Mouse (Mus musculus): ENCODE results near the gene Iqce.

Iqce gene

DNA sequence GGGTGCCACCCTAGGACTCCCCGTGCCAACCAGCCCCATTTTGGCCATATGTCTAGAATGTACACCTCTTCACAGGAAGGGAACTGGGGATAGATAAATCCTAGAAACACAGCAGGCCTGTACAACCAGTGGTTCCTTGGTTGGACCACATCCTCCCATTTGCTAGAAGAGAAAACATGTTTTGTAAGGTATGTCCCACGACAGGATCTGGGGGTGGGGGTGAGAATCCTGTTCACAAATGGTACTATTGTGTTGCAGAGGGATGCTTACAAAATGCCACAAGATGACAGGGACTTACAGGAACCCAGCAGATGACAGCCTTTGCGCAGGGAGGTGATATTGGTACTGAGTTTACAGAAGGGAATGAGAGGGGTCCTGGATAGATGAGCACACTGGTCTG is 64.2 kb downstream of the Iqce start:
- DNase-seq (ENCODE audit: low spot score): no peak

DNA sequence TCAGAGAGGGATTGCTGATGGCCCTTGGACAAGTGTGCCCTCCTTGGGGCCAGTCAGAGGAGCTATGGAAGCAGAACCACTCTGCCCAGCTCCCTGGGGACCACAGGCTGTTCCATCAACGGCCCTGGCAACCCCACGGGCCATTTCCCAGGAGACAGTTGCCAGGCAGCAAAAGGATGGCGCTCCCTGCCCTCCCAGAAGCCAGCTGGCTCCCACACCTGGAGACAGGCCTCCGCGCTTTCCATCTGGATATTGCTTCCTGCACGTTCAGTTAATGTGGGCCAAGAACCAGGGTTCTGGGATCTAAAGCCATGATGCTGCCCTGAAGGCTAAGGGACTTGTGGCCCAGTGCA is 65.1 kb downstream of the Iqce start:
- no peak for DNase-seq (ENCODE audit: low spot score)

DNA sequence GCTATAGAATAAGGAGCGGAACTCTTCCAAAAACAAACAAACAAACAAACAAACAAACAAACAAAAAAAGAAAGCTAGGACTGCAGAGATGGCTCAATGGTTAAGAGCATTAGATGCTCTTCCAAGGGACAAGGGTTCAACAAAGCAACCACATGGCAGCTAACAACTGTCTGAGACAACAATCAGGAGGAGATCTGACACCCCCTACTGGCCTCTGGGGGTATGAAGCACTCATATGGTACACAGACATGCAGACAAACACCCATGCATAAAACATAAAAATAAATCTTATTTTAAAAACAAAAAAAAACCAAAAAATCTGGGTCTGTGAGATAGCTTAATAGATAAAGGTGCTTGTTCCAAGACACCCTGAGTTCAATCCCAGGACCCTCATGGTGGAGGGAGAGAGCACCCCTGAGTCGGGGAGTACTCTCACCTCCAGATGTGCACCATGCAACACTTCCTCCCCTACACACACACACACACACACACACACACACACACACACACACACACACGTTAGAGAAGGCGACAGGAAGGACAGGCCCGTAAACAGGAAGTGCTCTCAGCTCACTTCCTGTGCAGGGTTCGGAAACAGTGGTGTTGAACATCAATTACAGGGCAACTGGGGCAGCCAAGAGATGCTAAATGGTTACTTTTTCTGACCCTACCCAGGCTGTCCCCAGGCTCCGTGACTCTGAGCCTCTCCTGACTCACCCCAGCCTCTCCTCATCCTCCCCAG is 65.7 kb downstream of the Iqce start:
- DNase-seq (ENCODE audit: low spot score): no peak

DNA sequence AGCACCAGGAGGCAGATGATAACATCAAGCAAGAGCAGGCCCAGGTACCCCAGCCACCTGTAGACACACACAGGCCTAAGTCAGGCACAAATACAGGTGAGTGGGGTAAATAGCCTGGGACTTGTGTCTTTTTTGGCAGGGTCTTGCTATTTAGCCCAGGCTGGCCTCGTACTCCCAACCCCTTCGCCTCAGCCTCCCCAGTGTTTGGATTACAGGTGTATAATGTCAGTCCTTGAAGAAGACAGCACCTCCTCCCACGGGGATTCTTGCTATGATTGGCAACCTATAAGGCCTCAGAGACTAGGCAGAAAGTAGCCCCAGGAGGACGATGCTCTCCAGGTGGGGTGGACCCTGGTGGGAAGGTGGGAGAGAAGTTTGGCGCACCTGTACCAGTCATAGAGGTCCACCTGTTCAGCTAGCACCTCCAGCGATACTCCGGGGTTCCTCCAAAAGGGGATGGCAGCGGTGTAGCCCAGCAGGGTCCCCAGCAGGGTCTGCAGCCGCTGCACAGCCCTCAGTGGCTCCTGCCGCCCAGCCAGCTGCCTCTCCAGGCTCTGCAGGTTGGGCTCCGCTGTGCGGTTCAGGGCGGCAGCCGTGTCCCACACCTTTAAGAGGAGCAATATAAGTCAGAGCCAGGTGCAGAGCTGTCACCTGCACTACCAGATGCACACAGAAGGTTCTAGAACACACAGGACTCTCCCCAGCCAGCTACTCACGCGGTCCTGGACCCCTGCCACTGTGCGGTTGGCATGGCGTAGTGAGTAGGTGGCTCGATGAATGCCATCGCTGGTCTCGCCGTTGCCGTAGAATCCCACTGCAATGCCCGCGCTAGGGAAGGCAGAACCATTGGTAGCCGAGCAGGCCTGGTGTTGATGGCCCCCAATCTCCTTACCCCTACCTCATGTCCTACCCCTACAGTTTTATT is 67.1 kb downstream of the Iqce start:
- no peak for DNase-seq (ENCODE audit: low spot score)

DNA sequence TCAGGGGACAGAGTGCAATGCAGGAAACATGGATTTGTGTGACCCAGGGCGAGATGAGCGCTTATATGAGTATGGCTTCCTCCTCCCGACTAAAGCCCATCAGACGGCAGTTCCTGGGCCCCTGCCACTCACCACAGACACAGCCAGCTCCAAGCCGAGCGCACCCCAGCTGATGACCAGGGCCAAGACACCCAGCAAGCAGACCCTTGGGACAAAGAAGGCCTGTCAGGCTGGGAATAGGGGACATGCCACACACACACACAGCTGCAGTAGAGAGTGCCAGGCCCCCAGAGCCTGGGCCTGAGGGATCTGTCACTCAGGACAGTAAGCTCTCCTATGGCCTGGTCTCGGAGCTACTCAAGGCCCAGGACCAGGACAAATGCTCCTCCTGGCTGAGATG is 68.7 kb downstream of the Iqce start:
- DNase-seq (ENCODE audit: low spot score): no peak

DNA sequence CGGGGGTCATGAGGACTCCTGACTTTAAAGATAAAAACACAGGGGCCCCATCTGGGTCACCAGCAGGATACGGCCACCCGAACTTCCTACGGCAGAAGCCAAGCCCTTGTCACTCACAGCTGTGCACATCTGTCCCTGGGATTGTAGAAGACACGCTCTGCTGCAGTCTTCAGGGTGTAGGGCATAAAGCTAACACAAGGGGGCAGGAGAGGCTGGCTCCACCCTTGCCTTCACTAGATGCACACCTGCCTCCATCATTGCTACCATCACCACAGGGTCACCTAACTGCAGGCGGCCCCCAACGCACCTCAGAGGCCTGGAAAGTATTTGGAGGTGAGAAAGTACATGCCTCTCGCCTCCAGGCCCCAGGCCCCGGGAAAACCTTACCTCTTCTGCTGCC is 73.2 kb downstream of the Iqce start:
- no peak for DNase-seq (ENCODE audit: low spot score)

DNA sequence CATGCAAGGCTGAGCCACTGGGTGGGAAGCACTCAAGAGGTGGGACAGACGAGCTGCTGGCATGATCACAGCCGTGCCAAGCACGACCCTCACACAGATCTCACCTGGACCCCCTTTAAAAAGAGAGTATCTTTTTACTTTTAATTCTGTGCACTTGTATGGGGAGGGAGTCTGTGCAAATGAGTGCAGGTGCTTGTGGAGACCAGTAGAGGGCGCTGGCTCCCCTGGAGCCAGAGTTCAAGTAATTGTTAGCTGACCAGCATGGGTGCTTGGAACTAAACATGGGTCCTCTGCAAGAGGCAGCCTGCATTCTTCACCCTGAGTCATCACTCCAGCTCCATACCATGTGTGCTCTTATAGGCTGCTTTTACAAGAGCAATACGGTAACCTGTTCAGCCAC is 74.6 kb downstream of the Iqce start:
- no peak for DNase-seq (ENCODE audit: low spot score)

DNA sequence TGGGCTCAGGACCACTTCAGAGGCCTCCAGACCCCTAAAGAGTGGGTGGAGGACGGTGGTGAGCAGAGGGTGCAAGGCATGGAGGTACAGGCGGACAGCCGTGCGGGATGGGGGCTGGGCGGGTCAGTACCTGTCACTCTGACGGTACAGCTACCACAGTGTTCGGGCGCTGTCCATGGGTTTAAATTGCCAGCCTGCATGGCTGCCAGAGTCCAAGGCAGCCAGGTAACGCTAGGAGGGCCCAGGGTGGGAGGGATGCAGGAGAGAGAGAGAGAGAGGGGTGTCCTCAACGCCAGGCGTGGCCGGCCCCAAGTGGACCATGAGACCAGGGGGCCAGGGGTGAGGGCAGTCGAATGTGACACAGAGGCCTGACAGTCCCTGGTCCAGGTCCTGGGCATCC is 77.2 kb downstream of the Iqce start:
- DNase-seq (ENCODE audit: low spot score): no peak

DNA sequence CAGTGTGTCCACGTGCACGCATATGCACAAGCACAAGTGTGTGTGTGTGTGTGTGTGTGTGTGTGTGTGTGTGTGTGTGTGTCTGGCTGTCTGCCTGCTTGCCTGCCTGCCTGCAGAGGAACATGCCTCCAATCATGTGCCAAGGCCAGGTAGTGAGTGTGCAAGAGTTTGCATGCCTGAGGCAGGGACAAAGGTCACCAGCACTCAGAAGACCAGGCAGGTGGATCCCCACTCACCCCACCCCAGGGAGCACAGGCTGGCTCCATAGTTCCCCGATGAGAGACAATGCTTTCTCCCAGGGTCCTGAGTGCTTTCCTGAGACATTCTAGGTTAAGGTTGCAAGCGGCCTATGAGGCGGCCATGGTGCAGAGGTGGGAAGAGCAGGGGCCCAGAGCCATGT is 77.9 kb downstream of the Iqce start:
- no peak for DNase-seq (ENCODE audit: low spot score)

DNA sequence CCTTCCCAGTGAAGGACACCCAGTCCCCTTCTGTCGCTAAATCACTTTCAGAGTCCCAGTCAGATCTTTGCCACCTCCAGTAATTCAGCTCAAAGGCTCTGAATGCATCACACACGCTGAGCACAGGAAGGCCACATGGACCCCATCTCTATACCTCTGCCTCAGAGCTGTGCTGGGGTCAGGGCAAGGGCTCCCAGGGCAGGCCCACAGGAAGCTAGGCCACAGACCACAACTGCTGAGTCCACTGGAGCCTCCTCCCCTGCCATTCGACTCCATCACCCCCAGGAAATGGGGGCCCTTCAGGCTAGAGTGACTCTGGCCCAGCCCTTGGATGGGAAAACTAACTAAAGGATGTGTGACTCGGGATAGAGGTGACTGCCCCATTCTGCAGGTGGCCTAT is 78.4 kb downstream of the Iqce start:
- no peak for DNase-seq (ENCODE audit: low spot score)

DNA sequence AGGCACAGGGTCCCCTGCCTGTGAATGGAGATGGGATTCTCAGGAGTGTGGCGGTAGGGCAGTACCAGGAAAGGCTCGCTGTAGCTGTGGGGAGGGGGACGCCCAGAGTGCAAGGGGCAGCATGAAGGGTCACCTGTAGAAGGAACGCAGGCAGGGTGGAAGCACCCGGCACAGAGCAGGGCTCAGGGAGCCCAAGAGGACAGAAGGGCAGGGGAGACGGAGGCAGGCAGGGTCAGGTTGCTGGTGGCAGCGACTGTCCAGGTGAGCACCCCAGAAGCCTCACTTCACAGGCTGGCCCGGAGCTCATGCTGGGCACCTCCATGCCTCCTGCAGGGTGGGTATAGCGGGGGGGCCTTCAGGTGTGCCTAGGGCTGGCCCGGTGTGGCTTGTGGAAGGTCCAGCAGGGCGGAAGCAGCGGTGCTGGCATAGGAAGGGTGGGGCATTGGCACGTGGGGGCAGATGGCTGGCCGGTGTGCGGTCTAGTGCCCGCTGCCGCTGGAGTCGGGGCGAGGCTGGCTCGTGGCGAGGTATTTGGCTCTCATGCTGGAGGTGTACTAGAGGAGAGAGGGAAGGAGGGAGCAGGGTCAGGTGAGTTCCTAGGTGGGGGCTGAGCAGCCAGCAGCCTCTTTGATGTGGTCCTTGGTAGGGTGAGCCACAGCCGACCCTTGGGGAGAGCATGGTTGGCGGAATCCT is 79.1 kb downstream of the Iqce start:
- no peak for DNase-seq (ENCODE audit: low spot score)

DNA sequence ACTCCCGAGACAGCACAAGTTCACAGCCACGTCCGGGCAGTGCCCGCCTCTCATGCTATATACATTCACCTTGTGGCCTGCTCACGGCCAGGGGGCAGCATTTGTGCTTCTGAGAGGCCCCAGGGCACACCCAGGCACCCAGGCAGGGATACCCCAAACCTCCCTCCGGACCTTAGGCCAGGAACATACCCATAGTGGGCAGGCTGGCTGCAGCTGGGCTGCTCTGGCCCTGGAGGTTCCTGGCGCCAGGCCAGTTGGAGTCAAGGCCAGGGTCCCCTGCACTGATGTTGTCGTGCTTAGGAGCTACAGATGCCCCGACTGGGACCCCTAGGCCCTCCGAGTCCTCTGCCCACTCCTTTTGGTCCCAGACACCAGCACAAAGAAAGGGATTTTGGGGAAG is 80.7 kb downstream of the Iqce start:
- no peak for DNase-seq (ENCODE audit: low spot score)

DNA sequence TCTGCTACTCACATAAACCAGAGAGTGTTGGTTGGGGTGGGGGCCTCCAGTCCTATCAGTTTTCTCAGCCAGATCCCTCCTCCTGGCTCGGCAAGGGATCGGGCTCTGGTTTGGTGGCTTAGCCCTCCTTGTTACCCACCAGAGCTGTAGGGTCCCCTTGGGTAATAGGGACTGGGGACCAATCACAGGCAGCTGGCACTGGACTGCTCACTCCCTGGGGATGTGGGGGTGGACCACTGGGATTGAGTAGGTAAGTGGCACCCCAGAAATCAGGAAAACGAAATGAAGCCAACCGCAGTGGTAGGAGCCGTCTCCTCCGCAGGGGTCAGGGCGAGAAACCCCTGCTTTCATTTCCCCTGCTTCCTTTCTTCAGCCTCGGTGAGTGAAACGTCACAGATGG is 81.1 kb downstream of the Iqce start:
- no peak for DNase-seq (ENCODE audit: low spot score)

DNA sequence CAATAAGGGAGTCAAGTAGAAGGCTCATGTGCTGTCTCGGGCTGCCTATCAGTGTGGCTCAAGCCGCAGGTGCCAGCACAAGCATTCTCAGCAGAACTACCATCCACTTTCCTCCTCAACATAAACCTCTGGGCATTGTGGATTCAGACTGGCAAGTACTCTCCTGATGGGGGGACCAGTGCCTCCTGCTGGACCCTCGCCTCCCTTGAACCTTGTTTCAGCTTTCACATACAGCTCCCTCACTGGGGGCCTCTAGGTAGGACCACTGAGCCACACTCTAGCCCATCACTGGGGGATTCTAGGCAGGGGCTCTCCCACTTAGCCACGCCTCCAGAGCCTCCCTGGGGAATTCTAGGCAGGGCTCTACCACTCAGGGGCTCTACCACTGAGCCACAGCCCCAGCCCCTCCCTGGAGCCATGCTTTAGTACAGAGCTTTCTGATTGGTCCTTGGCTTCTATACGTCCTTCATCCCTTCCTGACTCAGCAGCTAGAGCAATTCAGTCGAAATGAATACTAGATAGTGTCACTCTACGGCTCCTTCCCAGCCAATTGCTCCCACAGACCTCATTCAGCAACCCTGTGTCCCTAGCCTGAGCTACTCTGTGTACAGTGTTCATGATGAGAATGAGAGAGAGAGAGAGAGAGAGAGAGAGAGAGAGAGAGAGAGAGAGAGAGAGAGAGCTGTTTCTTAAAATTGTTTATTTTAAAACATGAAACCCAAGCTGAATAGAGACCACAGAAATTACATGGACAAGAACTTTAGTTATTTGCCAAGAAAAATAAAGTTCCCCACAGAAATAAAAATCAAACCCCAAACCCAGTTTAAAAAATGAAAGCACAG is 82.1 kb downstream of the Iqce start:
- DNase-seq (ENCODE audit: low spot score): no peak

DNA sequence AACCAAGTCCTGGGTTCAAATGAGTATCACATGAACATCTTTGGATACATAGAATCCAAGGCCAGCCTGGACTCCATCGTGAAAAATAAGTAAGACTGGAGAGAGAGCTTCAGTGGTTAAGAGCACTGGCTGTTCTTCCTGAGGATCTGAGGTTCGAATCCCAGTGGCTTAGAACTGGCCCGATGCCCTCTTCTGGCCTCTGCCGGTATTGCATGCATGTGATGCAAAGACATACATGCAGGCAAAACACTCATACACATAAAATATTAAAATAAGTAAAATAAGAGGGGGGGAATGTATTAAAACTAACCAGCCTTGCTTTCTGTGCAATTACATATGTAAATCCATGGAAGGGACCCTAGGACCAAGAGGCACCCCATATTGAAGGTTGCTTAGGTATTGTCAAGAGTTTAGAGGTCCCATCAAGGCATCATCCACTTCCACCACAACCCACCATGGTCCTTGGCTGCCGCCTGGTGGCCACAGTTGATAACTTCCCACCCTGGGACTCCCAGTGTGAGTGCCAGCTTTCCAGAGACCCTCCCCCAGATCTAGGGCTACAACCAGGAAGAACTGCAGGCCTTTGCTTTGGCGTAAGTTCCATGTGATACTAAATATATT is 82.9 kb downstream of the Iqce start:
- no peak for DNase-seq (ENCODE audit: low spot score)

DNA sequence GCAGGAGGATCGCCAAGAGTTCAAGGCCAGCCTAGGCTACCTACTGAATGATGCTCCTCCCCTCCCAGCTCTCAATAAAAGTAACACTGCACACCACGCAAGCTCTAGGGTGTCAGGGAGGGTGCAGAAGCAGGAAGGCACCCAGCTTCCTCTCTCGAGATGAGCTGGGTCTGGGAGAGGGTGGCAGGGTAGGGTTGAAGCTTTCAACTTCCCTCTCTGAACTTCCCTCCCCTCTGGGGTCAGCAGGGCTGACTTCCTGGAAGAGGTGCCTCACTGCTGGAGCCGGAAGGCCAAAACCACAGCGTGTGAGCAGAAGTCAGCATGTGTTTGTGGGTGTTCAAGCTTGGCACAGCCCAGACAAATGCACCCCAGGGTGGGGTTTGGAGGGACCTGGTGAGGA is 84.5 kb downstream of the Iqce start:
- DNase-seq (ENCODE audit: low spot score): no peak

DNA sequence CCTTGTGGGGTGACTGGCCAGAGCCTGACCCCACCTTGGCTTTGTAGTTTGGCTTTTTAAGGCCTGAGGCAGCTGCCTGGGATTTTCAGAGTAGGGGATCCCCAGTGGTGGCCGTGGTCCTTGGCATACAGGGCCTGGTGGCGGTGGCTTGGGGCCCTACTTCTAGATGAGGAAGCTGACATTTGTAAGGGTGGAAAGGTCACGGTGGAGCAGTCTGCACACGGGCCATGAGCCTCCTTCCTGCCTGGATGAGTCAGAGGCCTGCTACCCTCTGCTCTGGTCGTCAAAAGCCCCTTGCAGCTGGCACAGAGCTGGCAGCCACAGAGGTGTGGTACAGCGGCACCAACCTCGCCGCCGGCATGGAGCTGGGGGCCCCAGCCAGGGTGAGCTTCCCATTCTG is 85.5 kb downstream of the Iqce start:
- DNase-seq (ENCODE audit: low spot score): no peak

DNA sequence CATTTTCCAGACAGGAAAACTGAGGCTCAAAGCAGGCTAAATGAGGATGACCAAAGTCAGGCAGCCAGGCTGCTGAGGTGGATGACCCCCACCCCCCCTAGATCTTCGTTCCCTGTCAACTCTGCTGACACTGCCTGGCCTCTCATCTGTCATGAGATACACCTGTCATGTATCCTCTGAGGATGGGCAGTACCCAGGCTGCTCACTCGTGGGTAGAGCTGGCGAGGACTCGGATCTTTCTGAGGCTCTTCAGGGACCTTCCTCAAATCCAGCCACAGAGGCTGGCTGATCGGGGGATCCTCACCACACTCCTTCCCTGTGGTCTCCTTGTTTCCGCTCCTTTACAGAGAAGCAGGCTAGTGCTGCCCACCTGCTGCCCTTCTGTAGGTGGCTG is 86.1 kb downstream of the Iqce start:
- DNase-seq (ENCODE audit: low spot score): no peak

DNA sequence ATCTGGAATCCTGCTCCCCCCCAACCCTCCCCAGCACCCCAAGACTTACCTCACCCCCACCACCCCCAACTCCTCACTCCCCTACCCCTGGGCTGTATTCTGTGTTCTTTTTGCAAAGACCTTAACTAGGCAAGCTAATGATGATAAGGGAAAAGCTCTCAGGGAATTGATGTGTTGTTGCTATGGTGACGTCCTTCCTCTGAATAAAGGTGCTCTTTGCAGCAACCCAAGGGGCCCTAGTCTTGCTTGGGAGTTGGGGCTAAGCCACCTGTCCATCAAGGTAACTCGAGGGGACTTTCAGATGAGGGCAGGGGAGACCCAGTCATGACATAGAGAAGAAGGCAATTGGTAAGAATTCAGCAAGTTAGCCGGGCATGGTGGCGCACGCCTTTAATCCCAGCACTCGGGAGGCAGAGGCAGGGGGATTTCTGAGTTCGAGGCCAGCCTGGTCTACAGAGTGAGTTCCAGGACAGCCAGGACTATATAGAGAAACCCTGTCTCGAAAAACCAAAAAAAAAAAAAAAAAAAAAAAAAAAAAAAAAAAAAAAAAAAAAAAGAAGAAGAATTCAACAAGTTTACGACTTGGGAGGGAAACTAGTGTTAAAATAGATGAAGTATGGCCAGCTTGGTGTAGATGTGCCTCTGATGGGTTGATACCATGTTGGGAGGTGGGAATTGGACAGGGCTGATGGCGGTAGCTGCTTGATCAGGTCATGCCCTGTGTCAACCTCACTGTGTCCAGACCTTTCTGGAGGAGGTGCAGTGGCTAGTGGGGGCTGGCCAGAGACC is 86.7 kb downstream of the Iqce start:
- DNase-seq (ENCODE audit: low spot score): no peak

DNA sequence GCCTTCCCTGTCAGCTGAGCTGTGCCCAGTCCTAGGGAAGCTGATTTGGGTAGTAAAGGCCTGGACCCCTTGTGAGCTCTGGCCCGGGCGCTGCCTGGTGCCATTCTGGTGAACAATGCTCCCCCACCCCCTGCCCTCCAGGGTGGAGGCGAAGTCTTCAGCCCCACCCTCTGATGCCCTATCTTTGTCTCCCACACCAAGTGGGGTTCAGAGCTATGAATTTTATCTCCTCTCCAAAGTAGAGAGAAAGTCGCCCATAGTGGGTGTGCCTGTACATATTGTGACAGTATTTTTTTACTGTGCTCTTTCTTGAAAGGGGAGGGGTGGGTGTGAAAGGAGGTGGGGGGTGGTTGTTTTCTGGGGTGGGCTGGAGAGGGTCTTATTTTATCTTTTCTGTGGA is 87.3 kb downstream of the Iqce start:
- no peak for DNase-seq (ENCODE audit: low spot score)

DNA sequence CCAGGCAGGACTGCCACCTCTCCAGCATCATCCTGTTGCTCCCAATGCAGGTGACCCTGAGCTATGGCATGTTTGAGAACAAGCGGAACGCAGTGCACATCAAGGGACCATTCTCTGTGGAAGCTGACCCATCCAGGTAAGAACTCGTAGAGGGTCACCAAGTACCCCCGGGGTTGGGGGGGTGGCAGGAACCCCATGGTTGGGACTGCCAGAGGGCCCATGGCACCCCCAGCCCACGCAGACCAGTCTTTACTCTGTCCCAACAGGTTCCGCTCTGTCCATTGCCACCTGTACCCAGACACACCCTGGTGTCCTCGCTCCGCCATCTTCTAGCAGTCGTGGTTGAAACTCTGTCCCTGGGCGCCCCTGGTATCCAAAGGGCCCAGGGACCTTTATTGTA is 88.0 kb downstream of the Iqce start:
- DNase-seq (ENCODE audit: low spot score): no peak

All from urinary bladder, postnatal 10 days (tissue).